Mouse (Mus musculus) gastrocnemius, postnatal 14 days (tissue): Measurements from ENCODE around the gene Slc30a5. TPM values are rescaled to one million over a fixed set of nuclear protein-coding genes. Genes with fewer than 3 reads are reported as not detected.
"Not testable (repeated sequence)": the region's sequence is repeated elsewhere in the genome, so short reads cannot be mapped to it uniquely, and the experiment has no call there.

Experiments used
- DNase-seq: peaks from one replicate; pipeline ENCODE4 v3.0.0; 2021; ENCODE audit warnings: mixed read lengths
- intact Hi-C: fragments of 180-260 bp; cut with DNase I; formaldehyde crosslinking; loops from one replicate; pipeline ENCODE4 v1.15.1; 2025; ENCODE audit warnings: low total_unique reads
- long read RNA-seq, 2 experiments: library from polyadenylated mRNA; stranded (forward); transcript quantifications; one replicate each; pipeline ENCODE4 v2.0.0; 2021
- total RNA-seq, 2 experiments: library from RNA; stranded (reverse); gene quantifications; 2 replicates each; pipeline ENCODE4 v1.2.3; 2021

Slc30a5 gene
- total RNA-seq = 10 to 100 TPM; 14.9 to 15.6 TPM
- long read RNA-seq, experiment 1, transcript Slc30a5-201 (16 exons, 3,179 nt) = major isoform, 5 of 8 reads
- long read RNA-seq, experiment 1, partial matches to known transcripts = 2 of 8 reads
- long read RNA-seq, experiment 1, other reads (novel, unspliced or antisense) = 1 of 8 reads
- long read RNA-seq, experiment 2, transcript Slc30a5-201 (16 exons, 3,179 nt) = major isoform, 9 of 15 reads
- long read RNA-seq, experiment 2, partial matches to known transcripts = 1 of 15 reads
- long read RNA-seq, experiment 2, other reads (novel, unspliced or antisense) = 5 of 15 reads

DNA sequence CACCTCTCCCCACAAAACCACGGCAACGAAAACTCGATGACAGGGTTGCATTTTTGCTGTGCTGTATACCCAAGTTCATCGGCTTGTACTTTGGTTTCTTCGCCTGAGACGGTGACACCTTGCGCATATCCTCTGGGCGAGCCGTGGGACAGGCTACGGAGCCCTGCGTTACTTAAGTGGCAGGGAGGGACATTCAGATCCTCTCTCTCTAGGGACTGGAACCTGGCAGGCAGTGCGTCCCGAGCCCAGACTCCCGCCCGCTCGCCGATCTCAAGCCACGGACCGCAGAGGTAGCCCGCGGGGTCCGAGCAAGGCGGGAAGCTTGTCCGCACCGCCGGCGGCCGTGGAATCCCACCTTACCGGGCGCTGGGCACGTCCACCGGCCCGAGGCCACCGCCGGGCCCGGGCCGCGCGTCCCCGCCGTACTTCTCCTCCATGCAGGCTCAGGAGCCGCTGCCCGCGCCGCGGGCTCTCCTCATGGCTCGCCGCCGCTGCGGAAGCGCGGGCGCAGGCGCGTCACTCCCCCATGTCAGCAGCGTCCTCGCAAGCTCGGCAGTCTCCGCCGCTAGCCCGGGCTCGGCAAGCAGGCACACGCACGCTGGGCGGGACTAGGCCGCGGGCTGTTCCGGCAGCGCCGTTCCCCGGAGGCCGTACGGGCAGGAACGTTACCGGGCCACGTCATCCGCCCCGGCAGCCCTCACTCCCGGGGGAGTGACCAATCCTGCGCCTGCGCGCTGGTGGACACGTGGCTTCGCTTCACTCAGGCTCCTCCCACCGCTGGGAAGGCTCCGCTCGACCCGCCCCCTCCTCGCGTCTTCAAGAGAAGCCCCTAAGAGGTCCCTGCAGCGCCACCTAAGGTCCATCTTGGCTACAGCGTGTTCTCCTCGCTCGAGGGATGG is at the start of gene Slc30a5:
Gene Slc30a5, minus strand, starts transcription at position 687 of the 899 bp plus-strand sequence.
- intact Hi-C loops = no loop called here
- DNase-seq = peak; percentile 100

DNA sequence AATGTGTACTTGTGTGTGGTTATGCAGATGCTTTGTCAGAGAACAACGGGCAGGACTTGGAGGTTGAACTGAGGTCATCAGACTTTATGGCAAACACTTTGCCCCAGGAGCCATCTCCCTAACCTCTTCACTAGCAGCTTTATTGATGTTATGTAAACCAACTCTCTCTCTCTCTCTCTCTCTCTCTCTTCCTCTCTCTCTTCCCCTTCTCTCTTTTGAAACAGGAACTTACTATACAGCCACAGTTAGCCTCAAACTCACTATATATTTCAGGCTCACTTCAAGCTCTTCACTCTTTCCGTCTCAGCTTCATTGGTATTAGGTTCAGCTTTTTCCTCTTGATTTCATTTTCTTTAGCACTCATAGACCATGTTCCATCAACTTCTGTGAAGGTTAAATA is 48.7 kb upstream of the Slc30a5 start:
- DNase-seq = no peak
- intact Hi-C loops = no loop called here

DNA sequence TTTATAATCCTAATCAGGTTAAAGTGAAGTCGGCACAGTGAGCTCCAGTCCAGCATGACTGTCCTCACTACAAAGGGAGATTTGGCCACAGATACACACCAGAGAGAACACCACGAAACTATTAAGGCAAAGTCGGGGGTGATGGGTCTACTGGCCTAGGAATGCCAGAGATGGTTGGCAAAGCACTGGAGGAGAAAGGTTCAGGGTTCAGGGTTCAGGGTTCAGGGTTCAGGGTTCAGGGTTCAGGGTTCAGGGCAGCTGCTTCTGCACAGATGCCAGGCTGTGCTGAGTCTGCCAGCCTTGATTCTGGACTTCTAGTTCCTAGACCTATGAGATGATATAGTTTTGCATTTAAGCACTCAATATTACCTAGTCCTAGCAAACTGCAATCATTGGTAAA is 46.6 kb upstream of the Slc30a5 start:
- intact Hi-C loops = no loop called here
- DNase-seq = no peak

DNA sequence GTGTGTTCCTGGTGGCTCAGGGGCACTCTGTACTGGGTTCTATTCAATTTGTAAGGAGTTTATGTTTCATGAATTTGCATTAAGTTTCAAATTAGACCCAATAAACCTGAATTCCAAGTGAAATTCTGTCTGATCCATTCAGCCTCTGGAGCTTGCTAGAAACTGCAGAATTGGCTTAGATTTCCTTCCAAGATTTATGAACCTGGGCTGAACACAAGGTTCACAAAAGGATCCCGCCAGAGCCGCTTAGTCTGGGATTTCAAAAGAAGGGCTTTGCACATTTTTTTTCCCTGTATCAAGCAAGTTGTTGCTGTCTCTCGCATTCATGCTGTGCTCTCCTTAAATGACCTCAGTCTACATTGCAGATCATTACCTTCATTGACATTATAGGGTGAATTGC is 46.1 kb upstream of the Slc30a5 start:
- DNase-seq = no peak
- intact Hi-C loops = no loop called here

DNA sequence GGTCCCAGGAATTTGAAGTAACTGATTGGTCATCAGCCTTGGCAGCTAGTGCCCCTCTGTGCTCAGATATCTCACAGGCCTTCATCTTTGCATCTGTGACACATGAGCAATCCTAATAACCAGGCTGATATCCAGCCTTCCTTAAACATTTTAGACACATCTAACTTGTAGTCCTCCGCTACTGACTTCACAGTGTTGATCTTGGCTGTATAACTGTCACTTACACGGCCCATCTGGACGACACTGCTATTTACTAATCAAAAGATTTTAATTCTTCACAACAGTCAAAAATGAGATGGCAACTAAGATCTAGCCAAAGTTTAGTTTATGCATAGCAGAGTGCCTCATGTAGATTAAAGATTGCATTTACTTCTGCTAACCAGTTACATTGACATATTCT is 45.0 kb upstream of the Slc30a5 start:
- no peak for DNase-seq
- intact Hi-C loops = no loop called here

DNA sequence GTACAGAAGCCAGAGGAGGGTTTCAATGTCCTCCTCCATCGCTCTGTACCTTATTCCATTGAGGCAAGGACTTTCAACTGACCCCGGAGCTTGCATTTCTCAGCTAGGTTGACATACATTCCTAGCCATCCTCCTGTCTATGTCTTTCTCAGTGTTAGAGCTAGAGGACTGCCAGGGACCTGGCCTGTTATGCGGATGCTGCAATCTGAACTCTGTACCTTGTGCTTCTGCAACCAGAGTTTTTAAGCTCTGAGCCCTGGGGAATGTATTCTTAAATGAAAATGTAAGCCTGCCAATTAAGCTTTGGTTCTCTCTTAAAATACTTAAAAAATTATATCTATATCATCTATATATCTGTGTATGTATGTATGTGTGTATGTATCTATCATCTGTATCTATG is 44.5 kb upstream of the Slc30a5 start:
- DNase-seq = no peak
- intact Hi-C loops = no loop called here

DNA sequence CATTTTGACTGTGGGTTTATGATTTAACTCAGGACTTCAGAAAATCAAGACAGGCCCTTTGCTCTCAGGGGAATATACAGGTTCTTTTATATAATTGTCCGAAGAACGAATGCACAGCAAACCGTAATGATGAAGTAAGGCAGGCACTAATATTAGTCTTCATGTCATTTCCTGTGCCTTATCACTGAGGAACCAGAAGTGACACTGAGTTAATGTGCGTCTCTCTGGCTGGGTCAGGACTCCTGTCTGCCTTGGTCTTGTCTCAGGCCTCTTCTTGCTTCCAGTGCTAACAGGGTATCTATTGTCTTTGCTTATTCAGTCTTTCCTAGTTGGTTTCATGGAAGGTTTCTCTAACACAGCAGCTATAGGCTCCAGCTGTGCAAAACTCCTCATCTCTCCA is 41.9 kb upstream of the Slc30a5 start:
- intact Hi-C loops = no loop called here
- no peak for DNase-seq

DNA sequence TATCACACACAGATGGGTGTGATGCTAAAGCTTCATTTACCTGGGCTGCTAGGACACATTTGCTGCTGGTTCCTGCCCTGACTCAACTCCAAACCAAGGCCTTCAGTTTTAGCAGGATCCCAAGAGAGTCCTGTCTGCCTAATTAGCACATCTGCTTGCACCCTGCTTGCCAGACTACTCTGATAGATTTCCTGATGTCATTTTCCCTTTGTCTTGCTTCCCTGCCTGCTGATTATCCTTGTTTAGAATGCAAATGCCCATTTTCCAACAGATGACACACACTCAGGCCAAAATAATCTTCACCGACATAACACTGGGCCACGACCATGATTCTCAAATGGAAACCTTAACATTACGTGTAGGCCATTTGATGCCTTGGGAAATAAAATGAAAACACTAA is 41.4 kb upstream of the Slc30a5 start:
- intact Hi-C loops = no loop called here
- no peak for DNase-seq

DNA sequence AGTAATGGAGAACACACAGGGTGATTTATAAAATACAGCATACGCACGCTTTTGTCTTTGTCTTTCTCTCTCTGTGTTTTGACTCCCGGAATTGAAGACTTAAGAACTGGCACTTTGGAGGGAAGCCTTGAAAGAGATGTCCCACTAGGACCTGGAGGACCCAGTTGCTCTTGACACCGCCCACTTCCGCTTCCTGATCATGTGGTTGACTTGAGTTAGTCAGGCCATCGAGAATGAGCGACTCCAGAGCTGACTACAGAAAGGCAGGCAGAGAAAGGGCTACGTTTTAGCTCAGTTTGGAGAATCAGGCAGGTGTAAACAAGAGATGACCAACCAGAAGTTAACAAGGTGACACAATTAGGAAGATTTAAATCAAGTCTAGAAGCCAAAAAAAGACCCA is 40.3 kb upstream of the Slc30a5 start:
- intact Hi-C loops = no loop called here
- DNase-seq = no peak

DNA sequence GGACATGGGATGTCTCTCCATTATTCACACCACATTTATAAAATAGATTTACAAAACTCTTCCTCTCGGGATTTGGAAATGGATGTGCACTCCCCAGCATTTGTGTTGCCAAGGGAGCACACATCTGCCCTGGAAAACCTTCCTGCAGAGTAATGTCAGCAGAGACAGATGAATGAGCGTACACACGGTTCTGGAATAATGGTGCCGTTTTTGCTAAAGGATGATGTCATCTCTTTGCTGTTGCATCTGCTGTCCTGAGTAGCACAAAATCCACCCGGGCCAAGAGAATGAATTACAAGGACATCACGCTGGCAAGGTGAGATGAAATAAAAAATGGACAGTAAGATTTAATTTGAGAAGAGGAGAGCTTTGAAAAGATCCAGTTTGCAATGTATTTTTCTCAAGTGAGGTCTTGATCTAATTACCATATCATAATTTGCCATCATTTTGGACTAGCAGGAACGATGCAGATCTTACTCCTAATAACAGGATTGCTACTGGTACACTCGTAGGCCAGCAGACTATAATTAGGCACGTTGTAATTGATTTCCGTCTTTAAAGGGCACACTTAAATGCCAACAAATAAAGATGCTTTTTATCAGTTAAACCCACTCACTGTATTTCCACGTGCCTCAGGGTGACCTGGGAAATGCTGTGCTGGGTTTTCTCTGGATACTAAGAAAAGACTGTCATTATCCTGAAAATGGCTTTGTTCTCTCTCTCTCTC is 38.4 kb upstream of the Slc30a5 start:
- DNase-seq = no peak
- intact Hi-C loops = no loop called here

DNA sequence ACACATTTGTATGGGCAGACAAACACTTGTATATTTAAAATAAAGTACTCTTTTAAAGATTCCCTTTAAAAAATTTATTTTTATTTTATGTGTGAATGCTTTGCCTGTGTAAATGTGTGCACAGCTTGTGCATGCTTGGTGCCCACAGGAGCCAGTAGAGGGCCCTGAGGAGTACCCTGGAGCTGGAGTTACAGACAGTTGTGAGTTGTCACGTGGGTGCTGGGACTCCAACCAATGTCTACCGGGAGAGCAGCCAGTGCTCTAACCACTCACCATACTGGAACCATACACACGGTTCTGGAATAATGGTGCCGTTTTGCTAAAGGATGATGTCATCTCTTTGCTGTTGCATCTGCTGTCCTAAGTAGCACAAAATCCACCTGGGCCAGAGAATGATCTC is 36.6 kb upstream of the Slc30a5 start:
- intact Hi-C loops = no loop called here
- DNase-seq = no peak

DNA sequence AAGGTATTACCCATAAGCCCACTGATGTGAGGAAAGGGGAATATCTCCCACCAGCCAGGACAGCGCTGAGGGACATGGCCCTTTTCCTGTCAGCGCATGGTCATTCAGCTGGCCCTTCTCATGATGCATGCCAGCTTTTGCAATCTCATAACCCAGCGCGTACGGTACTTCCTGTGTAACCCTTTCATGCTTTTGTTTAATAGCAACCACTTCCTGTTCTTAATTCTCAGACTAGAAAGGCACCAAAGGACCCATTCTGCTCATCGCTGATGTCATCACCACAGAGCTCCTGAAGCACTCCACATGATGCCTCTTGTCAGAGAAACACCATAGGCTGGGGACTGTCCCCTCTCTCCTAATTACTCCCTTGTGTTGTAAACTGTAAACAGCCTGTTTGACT is 33.1 kb upstream of the Slc30a5 start:
- DNase-seq = no peak
- intact Hi-C loops = no loop called here

DNA sequence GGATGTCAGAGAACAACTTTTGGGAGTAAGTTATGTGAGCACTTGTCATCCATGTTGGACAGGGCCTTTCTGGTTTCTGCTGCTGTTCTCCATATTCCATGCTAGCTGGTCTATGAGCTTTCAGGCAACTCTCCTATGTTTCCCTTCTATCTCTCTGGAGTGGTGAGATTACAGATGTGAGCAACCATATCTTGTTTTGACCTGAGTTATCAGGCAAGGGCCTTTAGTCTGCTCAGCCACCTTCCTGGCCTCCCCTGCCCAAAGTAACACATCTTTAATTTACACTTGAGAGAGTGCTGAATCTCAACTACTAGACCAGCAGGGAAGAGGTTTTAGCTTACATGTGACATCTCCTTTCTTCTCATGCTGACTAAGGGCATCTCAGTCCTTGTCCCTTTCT is 32.5 kb upstream of the Slc30a5 start:
- intact Hi-C loops = no loop called here
- no peak for DNase-seq

DNA sequence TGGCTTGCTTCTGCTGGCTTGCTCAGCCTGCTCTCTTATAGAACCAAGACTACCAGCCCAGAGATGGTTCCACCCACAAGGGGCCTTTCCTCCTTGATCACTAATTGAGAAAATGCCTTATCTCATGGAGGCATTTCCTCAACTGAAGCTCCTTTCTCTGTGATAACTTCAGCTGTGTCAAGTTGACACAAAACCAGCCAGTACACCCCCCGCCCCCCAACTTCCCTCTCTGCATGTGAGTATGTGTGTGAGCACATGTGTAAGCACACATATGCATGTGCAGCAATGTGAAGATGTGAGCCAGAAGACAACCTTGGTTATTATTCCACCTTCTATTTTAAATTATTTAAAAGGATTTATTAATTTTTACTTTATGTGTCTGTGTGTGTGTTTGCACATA is 30.7 kb upstream of the Slc30a5 start:
- intact Hi-C loops, DNase-seq: not testable (repeated sequence)

DNA sequence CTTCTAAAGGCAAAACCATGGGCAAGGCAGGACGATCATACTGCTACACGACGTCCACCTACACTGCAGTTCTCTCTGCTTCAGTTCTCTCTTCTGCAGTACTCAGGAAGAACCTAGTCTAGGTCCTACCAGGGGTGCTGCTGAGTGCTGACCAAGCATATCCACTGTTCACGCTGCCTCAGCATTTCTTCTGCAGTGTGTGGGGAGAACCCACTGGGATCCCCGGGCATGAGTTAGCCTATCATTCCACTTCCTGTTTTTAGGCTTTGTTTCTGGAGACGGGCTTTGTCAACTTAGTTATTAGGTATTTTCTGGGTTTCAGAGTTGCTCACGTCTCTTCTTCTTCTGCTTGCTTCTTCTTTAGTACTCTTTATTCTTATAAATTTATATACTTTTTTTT is 25.9 kb upstream of the Slc30a5 start:
- intact Hi-C loops = no loop called here
- no peak for DNase-seq

DNA sequence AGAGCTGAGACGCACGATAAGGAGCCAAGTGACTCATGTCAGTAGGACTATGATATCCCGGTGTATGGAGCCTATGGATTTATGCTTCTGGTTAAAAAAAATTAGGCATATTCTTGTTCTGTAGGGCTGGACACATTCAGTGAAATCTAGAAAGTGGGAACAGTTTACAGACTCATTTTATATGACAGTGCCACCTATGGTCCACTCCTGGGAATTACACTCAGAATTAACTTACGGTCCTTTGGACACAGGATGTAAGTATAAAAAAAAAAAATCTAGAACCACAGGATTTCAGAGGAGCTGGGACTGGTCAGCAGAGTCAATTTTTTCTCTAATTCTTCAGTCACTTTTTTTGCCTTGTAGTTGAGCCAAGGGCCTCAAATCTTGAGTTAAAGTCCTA is 20.9 kb upstream of the Slc30a5 start:
- intact Hi-C loops = no loop called here
- DNase-seq = no peak

DNA sequence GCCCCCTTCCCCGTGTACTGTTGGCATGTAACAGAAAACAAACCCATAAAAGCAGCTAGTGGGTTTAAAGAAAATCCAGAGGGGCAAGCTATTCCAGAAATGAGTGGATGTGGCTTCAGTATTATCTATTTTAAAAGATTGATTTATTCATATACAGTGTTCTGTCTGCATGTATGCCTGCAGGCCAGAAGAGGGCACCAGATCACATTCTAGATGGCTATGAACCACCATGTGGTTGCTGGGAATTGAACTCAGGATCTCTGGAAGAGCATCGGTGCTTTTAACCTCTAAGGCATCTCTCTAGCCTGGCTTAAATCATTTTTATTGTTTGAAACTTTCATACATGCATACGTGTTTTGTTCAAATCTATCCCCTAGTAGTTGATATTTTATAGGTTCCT is 19.9 kb upstream of the Slc30a5 start:
- intact Hi-C loops = no loop called here
- no peak for DNase-seq

DNA sequence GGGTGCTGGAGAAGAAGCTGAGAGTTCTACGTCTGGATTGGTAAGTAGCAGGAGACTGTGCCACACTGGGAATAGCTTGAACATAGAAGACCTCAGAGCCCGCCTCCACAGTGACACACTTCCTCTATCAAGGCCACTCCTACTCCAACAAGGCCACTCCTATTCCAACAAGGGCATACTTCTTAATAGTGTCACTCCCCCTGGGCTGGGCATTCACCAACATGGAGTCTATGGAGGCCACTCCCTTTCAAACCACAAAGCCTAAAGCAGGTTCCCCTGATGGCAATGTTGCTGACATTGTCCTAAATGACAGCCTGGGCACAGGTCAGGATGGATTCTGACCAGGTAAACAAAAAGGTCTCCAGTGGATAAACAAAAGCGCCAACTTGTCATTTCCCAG is 15.9 kb upstream of the Slc30a5 start:
- no peak for DNase-seq
- intact Hi-C loops = no loop called here

DNA sequence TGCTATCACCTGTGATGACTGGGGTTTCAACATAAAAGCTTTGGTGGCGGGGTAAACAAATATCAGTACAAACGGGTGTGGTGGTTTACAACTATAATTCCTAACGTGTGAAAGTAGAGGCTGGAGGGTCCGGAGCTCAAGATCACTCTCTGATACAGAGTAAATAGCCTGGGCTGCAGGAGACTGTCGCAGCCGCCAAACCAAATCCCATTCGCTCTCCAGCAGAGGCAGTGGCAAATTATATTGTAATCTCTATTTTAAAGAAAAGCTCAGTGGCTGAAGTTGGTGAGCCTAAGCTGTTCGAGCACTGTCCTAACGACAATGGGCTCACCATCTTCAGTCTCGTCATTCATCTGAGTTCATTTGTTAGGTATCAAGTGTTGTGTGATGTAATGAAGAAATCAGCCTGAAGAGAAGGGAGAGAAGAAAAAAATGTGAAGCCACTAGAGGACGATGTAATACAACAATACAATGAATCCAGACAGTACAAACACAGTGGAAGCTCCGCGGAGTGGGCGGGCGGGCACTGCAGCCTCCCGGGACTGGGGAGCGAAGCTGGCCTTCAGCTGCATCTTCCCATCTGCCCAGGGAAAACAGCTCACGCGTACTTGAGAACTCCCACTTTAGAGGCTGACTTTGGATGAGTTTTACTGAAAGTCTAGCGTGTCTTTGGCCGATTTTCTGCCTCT is 13.8 kb upstream of the Slc30a5 start:
- peak; percentile 67 for DNase-seq
- intact Hi-C loops = no loop called here

DNA sequence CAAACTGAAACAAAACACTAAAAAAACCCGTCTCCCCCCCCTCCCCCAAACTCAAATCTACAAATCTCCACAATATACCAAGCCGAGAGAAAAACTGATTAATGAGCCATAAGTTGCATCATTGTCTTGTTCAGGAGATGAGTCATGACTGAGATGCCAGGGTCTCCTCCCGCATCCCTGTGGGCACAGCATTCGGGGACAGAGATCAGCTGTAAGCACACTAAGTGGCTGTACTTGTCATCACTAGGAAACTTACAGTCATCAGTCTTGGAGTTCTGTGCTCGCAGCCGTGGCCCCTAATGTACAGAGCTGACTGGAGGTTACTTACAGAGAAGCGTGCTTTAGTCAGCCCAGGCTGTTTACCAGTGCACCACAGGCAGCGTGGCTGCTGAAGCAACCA is 13.0 kb upstream of the Slc30a5 start:
- intact Hi-C loops = no loop called here
- DNase-seq = no peak
